Mouse (Mus musculus) layer of hippocampus, adult 8-10 months (tissue): ENCODE results near the gene Fat2. TPM values are rescaled to one million over a fixed set of nuclear protein-coding genes. Genes with fewer than 3 reads are reported as not detected.
A peak's percentile ranks its signal among the peaks of the same experiment; 100 is the strongest.

Source experiments
- DNase-seq, 2 experiments: peaks; one replicate each; pipeline ENCODE4 v3.0.0; 2022; ENCODE audit warnings: low spot score in 2 of 2
- total RNA-seq, 4 experiments: library from RNA; stranded (reverse); gene quantifications; 2 replicates each; pipeline ENCODE4 v1.2.4; 2022

Gene Fat2
- total RNA-seq: under 1 TPM; 0.21 to 0.35 (median 0.27) TPM

DNA sequence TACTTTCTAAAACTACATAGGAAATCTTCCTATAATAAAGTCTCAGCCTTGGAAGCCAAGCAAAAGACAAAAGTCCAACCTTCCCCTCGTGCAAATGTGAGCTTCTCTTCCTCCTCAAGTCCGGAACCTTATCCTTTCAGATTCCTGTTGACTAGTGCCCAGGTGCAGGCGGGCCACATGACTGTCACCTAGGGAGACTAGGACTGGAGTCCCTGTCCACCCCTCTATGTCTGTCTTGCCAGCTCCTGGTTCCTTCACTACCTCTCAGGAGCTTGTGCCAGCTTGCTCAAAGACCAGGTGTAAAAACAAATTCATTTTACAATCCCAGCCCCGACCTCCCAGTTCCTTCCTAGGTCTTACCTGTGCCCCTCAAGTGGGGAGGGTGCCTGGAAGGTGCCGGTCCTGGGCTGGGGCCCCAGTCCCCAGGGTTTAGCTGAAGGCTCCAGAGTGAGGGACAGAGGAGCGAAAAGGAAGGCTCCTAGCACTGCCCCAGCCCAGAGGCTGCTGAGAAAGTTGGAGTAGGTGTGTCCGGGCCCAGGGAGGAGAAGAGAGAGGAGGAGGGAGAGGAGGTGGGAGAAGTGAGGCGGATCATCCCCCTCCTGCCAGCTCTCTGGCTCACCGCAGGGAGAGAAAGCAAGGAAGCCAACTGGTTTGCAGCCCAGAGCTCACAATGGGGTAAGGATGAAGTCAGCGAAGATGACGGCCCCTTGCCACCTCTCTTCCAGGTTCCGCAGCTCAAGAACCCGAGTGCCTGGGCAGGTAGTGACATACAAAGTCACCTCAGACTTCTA is at the start of gene Fat2:
Fat2 (minus strand) TSS at position 464 of the 791 bp plus-strand sequence.
- DNase-seq: no peak

DNA sequence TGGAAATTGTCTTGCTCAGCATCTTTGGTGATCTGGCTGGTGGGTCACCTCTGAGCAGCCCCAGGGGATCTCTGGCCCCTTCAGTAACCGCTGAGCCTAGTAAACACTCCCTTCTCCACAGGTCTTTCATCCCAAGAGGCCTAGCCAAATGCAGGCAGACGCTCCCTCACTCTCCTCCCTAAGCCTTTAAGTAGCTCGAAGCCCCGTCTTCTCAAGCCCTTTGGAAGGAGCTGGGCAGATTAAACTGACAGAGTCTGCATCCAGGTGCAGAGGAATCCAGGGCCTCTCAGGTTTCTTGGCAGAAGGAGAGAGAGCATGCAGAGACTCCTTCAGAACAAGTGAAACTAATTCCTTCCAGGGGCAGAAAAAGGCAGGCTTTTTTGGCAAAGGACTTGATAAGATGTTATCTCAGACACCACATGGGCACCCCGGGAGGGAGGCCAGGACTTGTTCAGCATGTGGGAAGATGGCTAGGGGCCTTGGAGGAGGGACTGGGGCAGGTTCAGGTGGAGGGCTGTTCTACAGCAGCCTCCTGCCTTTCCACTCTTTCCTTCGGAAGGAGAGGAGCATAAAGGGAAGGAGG is 47.2 kb upstream of the Fat2 start:
- no peak for DNase-seq

DNA sequence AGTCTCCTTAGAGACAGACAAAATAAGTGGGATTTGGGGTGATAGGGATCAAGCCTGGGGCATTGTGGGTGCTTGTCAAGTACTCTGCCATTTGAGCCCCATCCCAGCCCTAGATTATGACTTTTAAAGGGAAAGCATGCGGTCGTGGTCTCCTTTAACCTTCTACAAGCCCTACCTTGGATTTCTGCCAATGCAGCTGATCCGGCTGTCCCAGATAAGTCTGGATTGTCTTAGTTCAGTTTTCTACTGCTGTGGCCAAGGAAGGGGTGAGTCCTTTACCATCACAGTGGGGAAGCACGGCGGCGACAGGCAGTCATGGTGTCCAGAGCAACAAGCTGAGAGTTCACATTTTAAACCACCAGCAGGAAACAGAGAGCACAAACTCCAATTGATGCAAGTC is 44.5 kb upstream of the Fat2 start:
- DNase-seq: no peak

- DNase-seq: peak; percentile 48 to 64
Observed at GRCm38 (mm10) chr11:55378371-55378770, 42.0 kb upstream of the Fat2 start.

DNA sequence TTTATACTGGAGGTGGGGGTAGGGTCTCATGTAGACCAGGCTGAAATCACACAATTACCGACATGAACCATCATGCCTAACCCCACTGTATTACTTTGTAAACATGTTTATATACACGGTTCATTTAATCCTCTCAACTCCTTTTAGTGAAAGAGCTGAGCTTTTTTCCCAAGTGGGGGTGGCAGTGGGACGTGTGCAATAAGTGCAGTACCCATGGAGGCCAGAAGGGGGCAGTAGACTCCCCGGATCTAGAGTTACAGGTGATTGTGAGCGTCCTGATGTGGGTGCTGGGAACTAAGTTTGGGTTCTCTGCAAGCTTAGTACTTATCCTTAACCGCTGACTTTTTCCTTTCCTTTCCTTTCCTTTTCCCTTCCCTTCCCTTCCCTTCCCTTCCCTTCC is 37.5 kb upstream of the Fat2 start:
- DNase-seq: no peak

DNA sequence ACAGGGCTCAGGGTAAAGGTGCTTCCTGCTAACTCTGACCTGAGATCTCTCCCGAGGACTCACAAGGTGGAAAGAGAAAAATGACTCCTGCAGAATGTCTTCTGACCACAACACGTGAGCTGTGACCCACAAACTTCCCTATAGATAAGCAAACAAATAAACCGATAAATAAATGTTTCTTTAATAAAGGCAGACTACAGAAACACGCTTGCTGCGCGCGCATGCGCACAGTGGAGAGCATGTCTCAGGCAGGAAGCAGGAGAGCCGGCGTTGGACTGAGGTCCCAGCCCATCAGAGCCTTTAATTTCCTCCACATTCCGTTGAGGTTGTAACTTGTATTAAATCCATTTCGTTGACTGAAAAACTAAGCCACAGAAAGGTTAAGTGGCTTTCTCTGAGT is 37.0 kb upstream of the Fat2 start:
- no peak for DNase-seq

- DNase-seq: no peak
Observed at GRCm38 (mm10) chr11:55372001-55372400, 35.6 kb upstream of the Fat2 start.

DNA sequence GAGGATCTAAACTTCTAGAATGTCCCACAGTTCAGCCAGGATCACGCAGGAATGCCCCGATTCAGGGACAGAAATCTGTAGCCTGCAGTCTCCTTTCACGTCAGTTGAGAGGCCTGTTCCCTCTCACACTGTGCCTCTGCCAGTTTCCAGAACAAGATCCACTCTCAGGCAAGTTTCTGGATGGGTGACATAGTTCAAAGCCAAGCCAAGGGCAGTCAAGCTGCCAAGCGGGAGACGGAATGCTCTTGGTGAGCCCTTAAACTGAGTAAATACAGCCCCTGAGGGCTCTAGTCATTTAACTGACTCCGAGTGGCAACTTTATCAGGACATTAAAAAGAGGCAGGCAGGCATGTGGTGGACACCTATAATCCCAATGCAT is 32.7 kb upstream of the Fat2 start:
- DNase-seq: no peak

- no peak for DNase-seq
Observed at GRCm38 (mm10) chr11:55368388-55369092, 32.2 kb upstream of the Fat2 start.

- DNase-seq: no peak
Observed at GRCm38 (mm10) chr11:55367783-55368182, 31.4 kb upstream of the Fat2 start.

- DNase-seq: no peak
Observed at GRCm38 (mm10) chr11:55365840-55366239, 29.5 kb upstream of the Fat2 start.

DNA sequence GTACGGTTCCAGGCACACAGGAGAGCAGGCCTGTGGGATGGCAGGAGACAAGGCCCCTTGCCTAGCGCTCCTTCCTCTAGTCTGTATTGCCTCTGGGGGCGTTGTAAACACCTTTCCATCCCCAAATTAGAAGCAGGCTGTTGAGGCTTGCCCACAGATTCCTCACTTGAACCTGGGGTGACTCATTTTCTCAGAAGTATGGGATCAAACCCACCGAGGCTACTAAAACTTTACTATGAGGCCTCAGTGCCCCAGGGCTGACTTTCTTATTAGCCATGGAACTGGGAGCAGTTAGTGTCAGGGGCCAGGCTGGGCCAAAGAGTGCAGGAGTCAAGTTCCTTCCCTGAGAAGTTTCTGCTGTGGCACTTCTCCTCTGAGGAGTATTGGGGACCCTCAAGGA is 28.9 kb upstream of the Fat2 start:
- DNase-seq: no peak

- DNase-seq: no peak
Observed at GRCm38 (mm10) chr11:55364662-55365061, 28.3 kb upstream of the Fat2 start.

DNA sequence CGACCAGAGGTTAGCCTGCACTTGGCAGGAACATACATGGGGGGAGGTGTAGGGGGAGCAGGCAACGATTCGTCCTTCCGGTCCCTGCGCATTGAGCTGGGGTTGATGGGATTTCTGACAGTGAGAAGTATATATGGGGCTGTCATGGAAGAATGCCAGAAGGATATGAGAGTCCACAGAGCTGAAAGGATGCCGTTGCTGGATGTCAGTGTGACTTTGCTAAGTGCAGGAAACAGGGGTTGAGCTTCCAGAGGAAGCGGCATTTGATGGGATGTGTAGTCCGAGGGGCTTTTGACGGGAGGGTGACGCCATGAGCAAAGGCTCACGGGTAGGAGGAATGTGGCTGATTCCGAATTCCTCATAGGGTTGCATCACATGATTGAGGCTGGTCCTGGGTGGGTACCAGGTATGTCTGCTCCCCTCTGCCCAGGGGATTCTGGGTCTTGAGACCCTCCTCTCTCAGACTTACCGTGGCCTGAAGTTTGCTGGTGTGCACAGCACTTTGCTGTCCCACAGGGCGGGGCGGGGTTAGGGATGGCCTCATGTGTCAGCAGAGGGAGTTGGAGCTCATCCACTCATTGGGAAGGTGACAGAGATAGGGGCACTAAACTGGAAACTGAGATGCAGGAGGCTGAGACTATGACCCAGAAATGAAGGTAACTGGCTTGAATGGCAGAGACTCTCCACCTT is 21.9 kb upstream of the Fat2 start:
- DNase-seq: no peak

GRCm38 (mm10) chr11:55356846-55357245 is 20.5 kb upstream of the Fat2 start:
- no peak for DNase-seq

- DNase-seq: peak in 1 of 2 experiments; percentile 5
Observed at GRCm38 (mm10) chr11:55341961-55342371, 5.6 kb upstream of the Fat2 start.

- no peak for DNase-seq
Observed at GRCm38 (mm10) chr11:55340789-55341188, 4.4 kb upstream of the Fat2 start.

GRCm38 (mm10) chr11:55337032-55337769 is 837 bp upstream of the Fat2 start:
- DNase-seq: no peak

- DNase-seq: no peak
Observed at GRCm38 (mm10) chr11:55335314-55336076, 869 bp downstream of the Fat2 start.

- DNase-seq: no peak
Observed at GRCm38 (mm10) chr11:55334545-55334944, 1.8 kb downstream of the Fat2 start.
